Mouse (Mus musculus) hindbrain, embryonic 15.5 days (tissue): ENCODE measurements around the gene Zmpste24. TPM values are rescaled to one million over a fixed set of nuclear protein-coding genes. Genes with fewer than 3 reads are reported as not detected.

Source experiments
- ATAC-seq: fragments of 200-750 bp; cut with Nextera tagmentation; 2 replicates; pipeline ENCODE4 v1.8.0; 2017; ENCODE audit warnings: low read depth, moderate number of reproducible peaks, moderate TSS enrichment; ENCODE audit not compliant: low FRiP score
- H3K27ac ChIP-seq: fragments of 300-500 bp; sonication (generic); replicated peaks from 2 replicates; pipeline ENCODE4 v1.5.1; 2015; ENCODE audit warnings: mild to moderate bottlenecking, inconsistent platforms
- H3K27me3 ChIP-seq: fragments of 300-500 bp; sonication (generic); 2 replicates; pipeline ENCODE4 v1.6.1; 2015; ENCODE audit warnings: control low read depth, inconsistent platforms
- H3K36me3 ChIP-seq: fragments of 300-500 bp; sonication (generic); 2 replicates; pipeline ENCODE4 v1.6.1; 2015; ENCODE audit warnings: control low read depth, inconsistent platforms
- H3K4me1 ChIP-seq: fragments of 300-500 bp; sonication (generic); replicated peaks from 2 replicates; pipeline ENCODE4 v1.6.1; 2015; ENCODE audit warnings: control low read depth, inconsistent platforms
- H3K4me2 ChIP-seq: fragments of 300-500 bp; sonication (generic); 2 replicates; pipeline ENCODE4 v1.6.1; 2015; ENCODE audit warnings: moderate library complexity, mild to moderate bottlenecking, inconsistent platforms
- H3K4me3 ChIP-seq: fragments of 300-500 bp; sonication (generic); 2 replicates; pipeline ENCODE4 v1.5.1; 2015; ENCODE audit warnings: mild to moderate bottlenecking, inconsistent platforms
- H3K9ac ChIP-seq: fragments of 300-500 bp; sonication (generic); 2 replicates; pipeline ENCODE4 v1.6.1; 2015; ENCODE audit warnings: inconsistent platforms
- H3K9me3 ChIP-seq: fragments of 300-500 bp; sonication (generic); 2 replicates; pipeline ENCODE4 v1.6.1; 2016; ENCODE audit warnings: control low read depth, inconsistent platforms
- WGBS: fragments of 180-500 bp; shearing (Covaris S2); methylation state at CpG from one replicate; pipeline ENCODE4 v1.1.7; 2015; 5-methylcytosine and 5-hydroxymethylcytosine counted together
- polyA plus RNA-seq: library from polyadenylated mRNA; unstranded; fragments of >200 nt; fragmentation: Nextera tagmentation; extraction: Ambion mirVana; gene quantifications from 2 replicates; pipeline ENCODE4 v1.2.1, GENCODE M21; 2015

The Zmpste24 gene
- polyA plus RNA-seq, 1 experiment from 2014 or later = 24.3 TPM

DNA sequence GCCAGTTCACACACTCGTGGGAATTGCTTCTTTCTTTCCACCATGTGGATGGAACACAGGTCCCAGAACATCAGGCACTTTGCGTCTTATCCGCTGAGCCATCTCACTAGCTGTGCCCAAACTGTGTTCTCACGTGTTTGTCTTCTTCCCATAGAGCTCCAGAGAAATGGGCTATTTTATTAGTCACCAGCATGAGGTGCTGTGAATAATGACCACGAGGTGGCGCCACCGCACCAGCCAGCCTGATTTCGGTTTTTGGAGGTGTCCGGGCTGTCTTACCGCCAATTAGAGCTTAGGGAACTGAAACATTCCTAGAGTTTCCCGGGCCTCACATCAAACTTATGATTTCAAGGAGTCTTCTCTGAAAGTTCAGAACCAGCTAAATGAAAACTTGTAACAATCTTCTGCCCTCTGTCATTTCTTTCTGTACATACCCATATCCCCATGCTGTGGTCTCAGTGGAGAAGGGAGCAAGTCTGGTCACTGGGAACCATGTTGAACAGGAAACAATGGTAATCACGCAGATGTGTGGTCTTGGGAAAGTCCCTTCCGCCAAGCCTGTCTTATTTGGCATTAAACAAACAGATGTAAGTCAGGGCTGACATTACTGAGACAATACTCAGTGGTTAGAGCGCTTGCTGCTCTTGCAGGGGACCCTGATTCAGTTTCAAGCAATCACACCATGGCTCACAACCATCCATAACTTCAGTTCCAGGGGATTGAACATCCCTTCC, 69.2 kb downstream of the Zmpste24 start:
- ATAC-seq = no peak
- Histone ChIP-seq H3K9ac (no peak overlapping the region), H3K36me3 (no peaks in the 10 kb centered on the region), H3K9me3 (no peaks in the 10 kb centered on the region), H3K27me3 (no peaks in the 10 kb centered on the region), H3K4me1 (no peaks in the 10 kb centered on the region), H3K4me3 (no peak overlapping the region), H3K27ac (no peak overlapping the region), H3K4me2 (no peak overlapping the region)
- WGBS = 26% methylated on average over 14 of the region's 14 CpGs

GRCm38 (mm10) chr4:121028146-121028545, 69.9 kb downstream of the Zmpste24 start:
- H3K4me1 ChIP-seq = no peaks in the 10 kb centered on the region
- no peaks in the 10 kb centered on the region for H3K9me3 ChIP-seq
- 76% methylated on average over 1 of the region's 1 CpGs for WGBS
- no peaks in the 10 kb centered on the region for H3K27me3 ChIP-seq
- H3K4me2 ChIP-seq = no peak overlapping the region
- no peak overlapping the region for H3K27ac ChIP-seq
- H3K9ac ChIP-seq = no peak overlapping the region
- H3K36me3 ChIP-seq = no peaks in the 10 kb centered on the region
- ATAC-seq = no peak
- H3K4me3 ChIP-seq = no peak overlapping the region

GRCm38 (mm10) chr4:121025681-121026080, 72.4 kb downstream of the Zmpste24 start:
- Histone ChIP-seq H3K4me2 (no peak overlapping the region), H3K9ac (no peak overlapping the region), H3K9me3 (no peaks in the 10 kb centered on the region), H3K4me1 (no peaks in the 10 kb centered on the region), H3K4me3 (no peak overlapping the region), H3K27me3 (no peaks in the 10 kb centered on the region), H3K27ac (no peak overlapping the region), H3K36me3 (no peaks in the 10 kb centered on the region)
- WGBS = 70% methylated on average over 2 of the region's 2 CpGs
- no peak for ATAC-seq

DNA sequence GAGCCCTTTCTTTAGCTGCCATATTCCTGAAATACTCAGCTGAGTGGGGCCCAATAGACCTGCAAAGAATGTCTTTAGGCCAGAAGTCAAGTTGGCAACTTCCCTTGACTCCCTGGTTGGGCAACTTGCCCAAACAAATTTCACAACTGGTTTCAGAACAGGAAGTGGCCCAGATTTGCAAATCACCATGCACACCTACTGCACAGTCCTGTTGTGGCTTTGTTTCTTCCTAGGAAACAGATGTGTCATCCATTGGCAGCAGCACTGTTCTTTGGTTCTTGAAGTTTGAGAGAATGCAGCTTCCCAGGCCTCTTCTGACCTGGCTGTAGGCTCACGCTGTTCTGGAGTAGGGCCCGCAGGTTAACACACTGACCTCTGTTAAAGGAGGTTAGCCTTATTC, 74.1 kb downstream of the Zmpste24 start:
- no peak overlapping the region for H3K4me2 ChIP-seq
- H3K4me1 ChIP-seq = no peaks in the 10 kb centered on the region
- H3K9ac ChIP-seq = no peak overlapping the region
- no peak overlapping the region for H3K4me3 ChIP-seq
- no peak overlapping the region for H3K27ac ChIP-seq
- H3K27me3 ChIP-seq = no peaks in the 10 kb centered on the region
- H3K9me3 ChIP-seq = no peaks in the 10 kb centered on the region
- ATAC-seq = no peak
- 93% methylated on average over 2 of the region's 2 CpGs for WGBS
- H3K36me3 ChIP-seq = no peaks in the 10 kb centered on the region

GRCm38 (mm10) chr4:121023464-121023863, 74.6 kb downstream of the Zmpste24 start:
- Histone ChIP-seq H3K27ac (no peak overlapping the region), H3K4me1 (no peaks in the 10 kb centered on the region), H3K4me3 (no peak overlapping the region), H3K9me3 (no peaks in the 10 kb centered on the region), H3K36me3 (no peaks in the 10 kb centered on the region), H3K27me3 (no peaks in the 10 kb centered on the region), H3K4me2 (no peak overlapping the region), H3K9ac (no peak overlapping the region)
- 86% methylated on average over 7 of the region's 7 CpGs for WGBS
- no peak for ATAC-seq

DNA sequence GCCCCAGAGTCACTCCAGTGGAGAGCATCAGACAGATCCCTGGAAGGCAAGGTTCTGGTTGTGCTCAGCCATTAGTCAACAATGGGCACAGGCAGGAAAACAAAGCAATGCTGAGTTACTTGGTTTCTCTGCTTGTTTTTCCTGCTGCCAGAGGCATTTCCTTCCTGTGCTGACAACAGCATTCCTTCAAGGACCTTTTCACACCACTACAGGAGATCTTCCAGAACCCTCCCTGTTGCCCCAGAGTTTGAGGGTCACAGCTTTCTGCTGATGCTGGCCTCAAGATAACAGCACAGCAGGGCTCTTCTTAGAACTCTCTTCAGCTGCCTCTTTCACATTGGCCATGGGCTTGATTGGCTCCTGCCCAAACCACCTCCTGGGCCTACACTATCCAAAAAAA, 76.1 kb downstream of the Zmpste24 start:
- Histone ChIP-seq H3K27me3 (no peaks in the 10 kb centered on the region), H3K9ac (no peak overlapping the region), H3K27ac (no peak overlapping the region), H3K4me2 (no peak overlapping the region), H3K4me1 (peaks cover 5% of the 10 kb centered on the region), H3K4me3 (no peak overlapping the region), H3K36me3 (no peaks in the 10 kb centered on the region), H3K9me3 (no peaks in the 10 kb centered on the region)
- no peak for ATAC-seq

DNA sequence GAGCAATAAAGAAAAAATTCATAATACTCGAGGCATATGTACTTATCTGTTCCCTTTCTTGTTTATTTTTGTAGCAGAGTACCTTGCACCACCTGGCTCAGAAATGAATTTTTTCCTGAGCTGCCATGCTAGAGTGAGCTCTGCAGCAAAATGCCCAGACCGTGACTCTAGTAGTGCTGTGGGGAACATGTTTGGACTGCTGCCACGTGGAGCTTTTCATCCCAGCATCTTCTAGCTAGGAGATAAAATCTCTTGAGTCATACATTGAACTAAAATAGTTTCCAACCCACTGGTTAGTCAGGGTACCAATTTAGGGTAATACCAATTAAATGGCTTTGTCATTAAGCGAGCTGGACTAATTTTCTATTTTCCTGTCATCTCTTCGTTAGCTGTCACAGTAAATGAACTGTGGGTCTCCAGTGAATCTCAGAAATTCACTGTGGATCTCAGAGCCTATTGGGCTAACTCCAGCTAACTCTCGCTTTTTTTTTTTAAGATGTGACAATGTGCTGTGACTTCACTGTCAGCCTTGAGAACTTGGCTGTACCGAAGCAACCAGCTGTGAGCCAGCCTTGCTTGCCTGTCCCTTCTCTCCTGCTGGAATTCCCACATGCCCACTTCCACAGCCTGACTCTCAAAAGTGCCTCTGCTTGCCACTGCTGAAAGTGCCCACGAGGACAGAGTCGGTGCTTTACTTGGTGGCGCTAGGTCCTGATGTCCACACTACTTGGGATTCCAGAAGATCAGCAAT, 77.8 kb downstream of the Zmpste24 start:
- H3K27me3 ChIP-seq = no peaks in the 10 kb centered on the region
- no peak overlapping the region for H3K4me2 ChIP-seq
- no peaks in the 10 kb centered on the region for H3K36me3 ChIP-seq
- no peak overlapping the region for H3K9ac ChIP-seq
- H3K27ac ChIP-seq = no peak overlapping the region
- ATAC-seq = no peak
- peaks cover 14% of the 10 kb centered on the region for H3K4me1 ChIP-seq
- H3K9me3 ChIP-seq = no peaks in the 10 kb centered on the region
- 68% methylated on average over 10 of the region's 10 CpGs for WGBS
- H3K4me3 ChIP-seq = no peak overlapping the region

GRCm38 (mm10) chr4:121018250-121018649, 79.8 kb downstream of the Zmpste24 start:
- Histone ChIP-seq H3K27ac (no peak overlapping the region), H3K4me3 (no peak overlapping the region), H3K27me3 (no peaks in the 10 kb centered on the region), H3K9ac (no peak overlapping the region), H3K36me3 (no peaks in the 10 kb centered on the region), H3K4me1 (peaks cover 24% of the 10 kb centered on the region), H3K4me2 (no peak overlapping the region), H3K9me3 (no peaks in the 10 kb centered on the region)
- no peak for ATAC-seq
- 90% methylated on average over 3 of the region's 3 CpGs for WGBS

- under 1% methylated on average over 43 of the region's 48 CpGs for WGBS
- peak; percentile 96 for ATAC-seq
Measured at GRCm38 (mm10) chr4:121016928-121017657, 80.9 kb downstream of the Zmpste24 start, which contains the start of gene Smap2. Gene Smap2, minus strand, starts transcription at chr4:121017247.

DNA sequence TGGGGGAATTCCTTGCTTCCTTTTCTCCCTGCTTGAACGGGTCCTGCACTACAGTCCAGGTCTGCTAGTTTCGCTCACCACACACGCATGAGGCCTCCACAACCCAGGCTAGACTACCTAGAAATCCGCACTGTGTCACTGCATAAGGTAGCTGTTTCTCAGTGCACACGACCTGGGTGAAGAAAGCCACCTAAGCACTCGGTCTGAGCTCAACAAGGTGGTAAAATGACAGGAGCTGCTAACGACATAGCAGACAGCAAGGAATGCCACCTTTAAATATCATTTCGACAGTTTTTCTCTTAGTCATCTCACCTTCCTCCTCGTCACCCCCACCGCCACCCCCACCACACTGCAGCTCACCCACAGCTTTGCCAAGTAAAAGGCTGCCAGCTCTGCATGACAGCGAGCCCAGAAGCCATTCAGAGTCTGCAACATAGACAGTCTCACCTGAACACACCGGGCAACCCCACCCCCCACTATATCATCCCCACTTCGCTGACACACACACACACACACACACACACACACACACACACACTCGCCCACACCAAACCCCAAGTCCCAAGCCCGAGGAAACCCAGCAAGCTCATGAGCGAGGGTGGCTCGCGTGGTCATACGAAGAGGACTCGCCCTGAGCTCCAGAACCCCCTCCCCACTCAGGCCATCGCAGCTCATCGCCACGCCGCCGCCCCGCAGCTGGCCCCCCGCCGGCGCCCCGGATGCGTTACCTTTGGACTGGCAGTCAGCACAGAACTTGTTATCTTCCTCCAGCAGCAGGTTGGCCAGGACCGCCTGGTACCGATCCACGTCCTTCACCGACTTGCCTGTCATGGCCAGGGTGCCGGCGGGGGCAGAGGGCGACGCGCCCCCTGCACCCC, 81.8 kb downstream of the Zmpste24 start:
- WGBS = 5% methylated on average over 38 of the region's 40 CpGs
- peak; percentile 44 for ATAC-seq
- Histone ChIP-seq H3K4me2 (peak overlapping the region; percentile 68), H3K27me3 (no peaks in the 10 kb centered on the region), H3K9ac (peak overlapping the region; percentile 81), H3K36me3 (no peaks in the 10 kb centered on the region), H3K9me3 (no peaks in the 10 kb centered on the region), H3K27ac (peak overlapping the region; percentile 82), H3K4me1 (peaks cover 28% of the 10 kb centered on the region), H3K4me3 (peak overlapping the region; percentile 76)

More at GRCm38 (mm10) chr4:121016928-121017657, 80.9 kb downstream of the Zmpste24 start, which contains the start of gene Smap2:
- Histone ChIP-seq H3K4me2 (peak within 1 kb of the TSS; percentile 68), H3K4me1 (peaks cover 24% of the 10 kb centered on the region), H3K27me3 (no peaks in the 10 kb centered on the region), H3K36me3 (no peaks in the 10 kb centered on the region), H3K9me3 (no peaks in the 10 kb centered on the region), H3K27ac (peak within 1 kb of the TSS; percentile 82), H3K9ac (peak within 1 kb of the TSS; percentile 81), H3K4me3 (peak within 1 kb of the TSS; percentile 76)

DNA sequence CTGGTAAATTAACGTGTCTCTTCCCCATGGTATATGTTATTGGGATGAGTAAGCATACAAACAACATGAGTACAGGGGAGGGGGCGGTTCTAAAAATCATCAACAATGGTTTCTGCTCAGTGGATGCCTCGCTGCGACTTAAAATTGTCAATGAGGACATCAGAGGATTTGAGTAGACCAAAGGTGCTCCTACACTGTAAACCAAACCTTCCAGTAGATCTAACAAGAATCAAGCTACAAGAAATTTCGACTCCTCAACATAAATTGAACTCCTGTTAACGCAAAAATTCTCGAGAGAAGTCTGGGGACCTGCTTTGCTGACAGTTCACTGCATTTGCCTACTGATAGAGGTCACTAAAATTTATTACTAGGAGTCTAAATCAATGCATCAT, 82.8 kb downstream of the Zmpste24 start:
- 86% methylated on average over 7 of the region's 7 CpGs for WGBS
- H3K36me3 ChIP-seq = no peaks in the 10 kb centered on the region
- peak overlapping the region; percentile 76 for H3K4me3 ChIP-seq
- H3K4me1 ChIP-seq = peaks cover 29% of the 10 kb centered on the region
- H3K9ac ChIP-seq = no peak overlapping the region
- peak overlapping the region; percentile 68 for H3K4me2 ChIP-seq
- H3K27me3 ChIP-seq = no peaks in the 10 kb centered on the region
- no peak for ATAC-seq
- H3K9me3 ChIP-seq = no peaks in the 10 kb centered on the region
- no peak overlapping the region for H3K27ac ChIP-seq
